Mouse (Mus musculus) MEL (cell line): ENCODE measurements around the gene Armc7.

Source experiments
- CHD2 ChIP-seq: IDR thresholded peaks from 2 replicates; pipeline ENCODE4 v1.6.1; 2011; ENCODE audit warnings: low read length, improper control_type of control experiment
- CTCF ChIP-seq, 3 experiments: IDR thresholded peaks in 2 of 3; conservative IDR thresholded peaks in 1 of 3; 2 replicates each; pipeline ENCODE4 v1.5.1; 2011 to 2012; ENCODE audit warnings: low read length in 3 of 3, low read depth in 2 of 3, mild to moderate bottlenecking in 2 of 3, improper control_type of control experiment in 1 of 3, inconsistent platforms in 1 of 3, mixed read lengths in 1 of 3, moderate library complexity in 1 of 3; ENCODE audit not compliant: control insufficient read depth in 1 of 3, insufficient read depth in 1 of 3, poor library complexity in 1 of 3, severe bottlenecking in 1 of 3
- EP300 ChIP-seq, 2 experiments: IDR thresholded peaks; 2 replicates each; pipeline ENCODE4 v1.6.1; 2011; ENCODE audit warnings: improper control_type of control experiment in 2 of 2, low read length in 2 of 2, low read depth in 1 of 2, mild to moderate bottlenecking in 1 of 2
- MAFK ChIP-seq: IDR thresholded peaks from 2 replicates; pipeline ENCODE4 v1.6.1; 2011; ENCODE audit warnings: low read depth, mild to moderate bottlenecking, low read length, improper control_type of control experiment, borderline replicate concordance
- MXI1 ChIP-seq: IDR thresholded peaks from 2 replicates; pipeline ENCODE4 v1.6.1; 2011; ENCODE audit warnings: mild to moderate bottlenecking, low read depth, low read length, improper control_type of control experiment
- MYC ChIP-seq: IDR thresholded peaks from 2 replicates; pipeline ENCODE4 v1.6.1; 2011; ENCODE audit warnings: low read depth, mild to moderate bottlenecking, low read length, improper control_type of control experiment, moderate library complexity
- POLR2AphosphoS2 ChIP-seq: IDR thresholded peaks from 2 replicates; pipeline ENCODE4 v1.6.1; 2011; ENCODE audit warnings: low read length, improper control_type of control experiment
- RAD21 ChIP-seq: IDR thresholded peaks from 2 replicates; pipeline ENCODE4 v1.6.1; 2011; ENCODE audit warnings: mild to moderate bottlenecking, low read depth, low read length, improper control_type of control experiment
- SMC3 ChIP-seq: IDR thresholded peaks from 2 replicates; pipeline ENCODE4 v1.6.1; 2011; ENCODE audit warnings: low read depth, low read length, improper control_type of control experiment
- TAL1 ChIP-seq: IDR thresholded peaks from 2 replicates; pipeline ENCODE4 v1.6.1; 2012; ENCODE audit warnings: mild to moderate bottlenecking, inconsistent platforms, low read length, moderate library complexity, mixed read lengths
- TCF12 ChIP-seq: IDR thresholded peaks from 2 replicates; pipeline ENCODE4 v1.6.1; 2014; ENCODE audit warnings: low read depth, mild to moderate bottlenecking, inconsistent platforms, low read length, improper control_type of control experiment, moderate library complexity
- ZC3H11A ChIP-seq: IDR thresholded peaks from 2 replicates; pipeline ENCODE4 v1.6.1; 2012; ENCODE audit warnings: low read depth, mild to moderate bottlenecking, inconsistent platforms, low read length, improper control_type of control experiment

DNA sequence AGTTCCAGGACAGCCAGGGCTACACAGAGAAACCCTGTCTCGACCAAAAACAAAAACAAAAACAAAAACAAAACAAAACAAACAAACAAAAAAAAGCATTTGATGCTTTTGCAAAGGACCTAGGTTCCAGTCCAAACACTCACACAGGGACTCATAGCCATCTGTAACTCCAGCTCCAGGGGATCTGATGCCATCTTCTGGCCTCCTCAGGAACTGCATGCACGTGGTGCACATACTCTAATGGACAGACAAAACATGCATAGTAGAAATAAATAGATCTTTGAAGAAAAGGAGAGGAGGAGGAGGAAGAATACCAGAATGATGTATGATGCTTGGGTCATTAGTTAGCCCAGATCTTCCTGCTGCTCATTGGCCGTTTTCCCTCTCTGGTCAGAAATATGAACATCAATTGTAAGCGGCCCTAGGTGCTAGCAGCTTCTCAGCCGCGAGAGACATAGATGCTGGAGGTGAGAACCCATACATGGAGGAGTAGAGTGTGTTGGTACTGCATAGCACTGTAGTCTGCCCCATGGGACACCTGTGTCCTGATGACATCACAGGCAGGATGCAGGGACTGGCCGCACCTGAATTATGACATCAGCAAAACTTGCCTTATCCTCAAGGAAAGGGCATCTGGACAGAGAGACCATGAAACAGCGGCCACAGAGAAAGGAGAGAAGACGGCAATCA is 35.4 kb upstream of the Armc7 start, which contains the start of gene Trim80:
- no peak for TF ChIP-seq TAL1
- TF ChIP-seq EP300 (IDR thresholded peaks at IDR 0.05; ENCODE audit: low read depth in 1 of 2, low read length in 2 of 2) = no peak
- no peak for TF ChIP-seq MYC
- TF ChIP-seq ZC3H11A = no peak
- TF ChIP-seq CTCF (IDR thresholded peaks at IDR 0.05 in 2 of 3, conservative IDR thresholded peaks at IDR 0.05 in 1 of 3; ENCODE audit: control insufficient read depth in 1 of 3, insufficient read depth in 1 of 3, low read depth in 2 of 3, low read length in 3 of 3, poor library complexity in 1 of 3, severe bottlenecking in 1 of 3) = peak; percentile 48 to 64 (median 56)
- TF ChIP-seq SMC3 = peak; percentile 46
- TF ChIP-seq MXI1 = no peak
- TF ChIP-seq CHD2 = no peak
- TF ChIP-seq RAD21 = peak; percentile 33
- TF ChIP-seq TCF12 = no peak
- TF ChIP-seq POLR2AphosphoS2 = no peak
- TF ChIP-seq MAFK = no peak
